Mouse (Mus musculus) retina, postnatal 1 day (tissue): ENCODE results near the gene Numb.

Source experiments
- DNase-seq: peaks from one replicate; pipeline ENCODE4 v3.0.0-alpha.2; 2012

The Numb gene

GRCm38 (mm10) chr12:83780181-83780580 is 141.6 kb downstream of the Numb start:
- no peak for DNase-seq

GRCm38 (mm10) chr12:83776766-83777165 is 145.0 kb downstream of the Numb start:
- DNase-seq, result no peak

GRCm38 (mm10) chr12:83775621-83776020 is 146.1 kb downstream of the Numb start:
- DNase-seq, result no peak

- DNase-seq, result peak; percentile 79
These were observed 151.1 kb downstream of the Numb start for GRCm38 (mm10) chr12:83770418-83771256.

GRCm38 (mm10) chr12:83768235-83768899 is 153.4 kb downstream of the Numb start:
- DNase-seq, result no peak

- DNase-seq, result no peak
These were observed 153.9 kb downstream of the Numb start for GRCm38 (mm10) chr12:83767833-83768232.

GRCm38 (mm10) chr12:83765965-83766603 is 155.7 kb downstream of the Numb start:
- no peak for DNase-seq

- DNase-seq, result no peak
These were observed 157.2 kb downstream of the Numb start for GRCm38 (mm10) chr12:83764519-83764918.

GRCm38 (mm10) chr12:83764044-83764365 is 157.7 kb downstream of the Numb start:
- no peak for DNase-seq

- peak; percentile 70 for DNase-seq
These were observed 158.3 kb downstream of the Numb start, which contains the start of gene Papln for GRCm38 (mm10) chr12:83763311-83764043. Gene Papln (plus strand): TSS chr12:83763634.

GRCm38 (mm10) chr12:83762706-83763105 is 159.0 kb downstream of the Numb start:
- no peak for DNase-seq

GRCm38 (mm10) chr12:83760201-83760600 is 161.5 kb downstream of the Numb start:
- DNase-seq, result no peak

- no peak for DNase-seq
These were observed 163.0 kb downstream of the Numb start for GRCm38 (mm10) chr12:83758735-83759134.

GRCm38 (mm10) chr12:83752495-83752894 is 169.2 kb downstream of the Numb start:
- no peak for DNase-seq

GRCm38 (mm10) chr12:83749186-83749585 is 172.5 kb downstream of the Numb start:
- no peak for DNase-seq
